Mouse (Mus musculus): ENCODE measurements around the gene Nudt17.
"Not testable (repeated sequence)": the region's sequence is repeated elsewhere in the genome, so short reads cannot be mapped to it uniquely, and the experiment has no call there.

Nudt17 gene

DNA sequence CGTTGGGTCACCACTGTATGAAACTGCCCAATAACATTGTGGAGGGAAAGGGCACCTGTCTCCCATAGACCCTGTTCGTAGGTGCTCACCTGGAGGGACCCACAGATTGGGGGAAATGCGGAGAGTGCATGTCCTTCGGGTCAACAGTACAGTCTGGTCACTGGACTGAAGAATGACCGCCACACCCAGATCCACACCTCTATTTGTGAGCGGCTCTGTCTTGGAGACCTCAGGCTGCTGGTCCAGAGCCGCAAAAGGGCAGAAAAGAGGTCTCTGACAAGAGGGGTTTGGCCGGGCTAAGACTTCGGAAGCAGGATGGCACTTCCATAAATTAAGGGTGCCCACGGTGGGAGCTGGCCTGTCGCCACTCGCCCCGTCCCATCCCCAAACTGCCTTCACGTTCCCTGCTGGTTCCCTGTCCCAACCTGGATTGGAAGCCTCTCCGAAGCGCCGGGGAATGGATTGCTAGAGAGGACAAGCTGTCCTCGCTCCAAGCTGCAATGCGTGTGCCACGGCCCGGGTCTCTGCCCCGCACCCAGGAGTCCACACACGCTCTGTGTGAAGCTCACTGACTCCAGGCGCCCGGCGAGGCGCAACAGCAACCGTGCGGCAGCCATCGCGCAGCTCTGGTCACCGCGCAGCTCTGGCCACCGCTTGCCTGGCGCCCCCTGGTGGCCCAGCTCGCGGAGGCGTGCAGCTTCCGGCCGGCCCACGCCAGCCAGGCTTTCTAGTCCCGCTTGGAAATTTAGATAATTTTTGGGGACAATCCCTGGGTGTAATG, at the start of gene Nudt17:
TSS of gene Nudt17 (minus strand) at position 660 of the 781 bp plus-strand sequence.
- peak; percentile 84 for DNase-seq (ENCODE audit: low read depth, low spot score)

GRCm38 (mm10) chr3:96757691-96758090, 49.3 kb upstream of the Nudt17 start:
- no peak for DNase-seq (ENCODE audit: low read depth, low spot score)

- DNase-seq (ENCODE audit: low read depth, low spot score) = no peak
Observed at GRCm38 (mm10) chr3:96755935-96756334, 47.6 kb upstream of the Nudt17 start.

GRCm38 (mm10) chr3:96746829-96747228, 38.5 kb upstream of the Nudt17 start:
- no peak for DNase-seq (ENCODE audit: low read depth, low spot score)

DNA sequence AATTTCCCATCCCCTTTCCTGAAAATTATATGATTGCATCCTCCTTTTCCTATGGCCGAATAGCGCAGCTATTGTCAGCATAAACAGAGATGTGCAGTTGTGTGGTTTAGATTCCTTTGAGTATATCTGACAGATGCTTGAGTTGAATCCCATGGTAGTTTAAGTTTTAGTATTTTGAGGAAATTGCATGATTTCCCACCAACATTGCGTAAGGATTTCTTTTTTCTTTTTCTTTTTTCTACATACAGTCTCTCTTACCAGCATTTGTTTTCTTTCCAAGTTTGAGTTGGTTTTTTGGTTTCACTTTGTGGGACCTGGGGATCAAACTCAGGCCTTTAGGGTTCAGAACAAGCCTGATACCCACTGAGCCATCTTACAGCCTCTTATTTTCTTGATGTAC, 36.0 kb upstream of the Nudt17 start:
- DNase-seq (ENCODE audit: low read depth, low spot score) = no peak

GRCm38 (mm10) chr3:96740279-96740678, 31.9 kb upstream of the Nudt17 start:
- DNase-seq (ENCODE audit: low read depth, low spot score) = not testable (repeated sequence)

GRCm38 (mm10) chr3:96737995-96738394, 29.6 kb upstream of the Nudt17 start:
- peak; percentile 42 for DNase-seq (ENCODE audit: low read depth, low spot score)

- no peak for DNase-seq (ENCODE audit: low read depth, low spot score)
Observed at GRCm38 (mm10) chr3:96737013-96737740, 28.8 kb upstream of the Nudt17 start.

GRCm38 (mm10) chr3:96735200-96735599, 26.8 kb upstream of the Nudt17 start:
- no peak for DNase-seq (ENCODE audit: low read depth, low spot score)

DNA sequence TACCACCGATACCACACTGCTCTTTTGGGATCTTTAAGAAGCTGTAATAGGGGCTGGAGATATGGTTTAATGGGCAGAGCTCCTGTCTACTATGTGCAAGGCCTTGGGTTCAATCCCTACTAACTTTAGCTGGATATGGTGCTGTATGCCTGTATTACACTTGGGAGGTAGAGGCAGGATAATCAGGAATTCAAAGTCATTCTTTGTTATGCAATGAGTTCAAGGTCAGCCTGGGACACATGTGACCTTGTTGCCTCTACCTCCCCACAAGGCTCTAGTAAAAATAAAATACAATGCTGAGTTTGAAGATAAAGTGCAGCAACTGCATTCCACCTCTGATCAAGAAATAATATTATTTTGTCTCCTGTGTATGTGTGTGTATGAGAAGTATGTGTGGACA, 25.6 kb upstream of the Nudt17 start:
- no peak for DNase-seq (ENCODE audit: low read depth, low spot score)

DNA sequence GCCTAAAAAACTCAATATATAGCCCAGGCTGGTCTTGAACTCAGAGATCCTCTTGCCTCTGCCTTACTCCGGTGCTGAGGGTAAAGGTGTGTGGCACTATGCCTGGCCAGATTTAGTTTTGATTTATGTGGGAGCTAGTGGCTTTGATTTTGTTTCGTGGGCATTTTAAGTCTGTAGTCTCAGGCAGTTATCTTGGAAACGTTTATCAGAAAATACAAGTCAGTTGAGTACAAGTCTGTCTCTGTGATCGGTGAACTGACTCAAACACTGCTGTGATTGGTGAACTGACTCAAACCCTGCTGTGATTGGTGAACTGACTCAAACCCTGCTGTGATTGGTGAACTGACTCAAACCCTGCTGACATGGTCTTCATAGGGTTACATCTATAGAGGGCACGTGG, 22.4 kb upstream of the Nudt17 start:
- DNase-seq (ENCODE audit: low read depth, low spot score) = no peak

GRCm38 (mm10) chr3:96729403-96729784, 21.0 kb upstream of the Nudt17 start:
- peak; percentile 32 for DNase-seq (ENCODE audit: low read depth, low spot score)

DNA sequence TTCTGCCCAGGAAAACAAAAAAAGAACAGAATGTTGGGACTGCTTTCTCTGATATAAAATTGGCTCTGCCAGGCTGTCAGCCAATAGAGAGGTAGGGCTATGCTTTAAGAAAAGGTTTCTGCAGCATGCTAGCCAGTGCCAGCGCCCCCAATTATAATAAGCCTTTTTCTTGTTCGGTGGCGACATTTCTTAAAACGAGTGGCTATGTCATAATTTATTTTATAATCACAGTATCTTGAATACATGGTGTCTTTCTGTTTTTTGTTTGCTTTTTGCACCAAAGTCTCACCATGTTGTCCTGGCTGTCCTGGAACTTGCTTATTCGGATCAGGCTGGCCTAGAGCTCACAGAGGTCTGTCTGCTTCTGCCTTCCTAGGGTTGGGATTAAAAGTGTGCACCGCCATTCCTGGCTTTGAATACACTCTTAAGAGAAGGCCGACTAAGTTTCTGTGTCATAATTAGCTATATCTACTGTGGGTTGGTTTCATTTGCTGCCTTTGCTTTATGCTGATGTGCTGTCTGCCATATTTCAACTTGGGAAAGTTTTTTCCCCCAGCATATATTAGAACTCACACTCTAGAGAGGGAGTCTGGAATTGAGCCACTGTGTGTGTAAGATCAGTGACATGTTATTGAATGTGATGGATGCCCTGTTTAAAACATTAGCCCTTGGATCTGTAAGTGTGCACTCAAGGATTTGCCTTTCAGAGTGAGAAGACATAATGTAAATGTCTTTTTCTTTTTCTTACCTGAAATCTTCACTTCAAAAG, 20.5 kb upstream of the Nudt17 start:
- DNase-seq (ENCODE audit: low read depth, low spot score) = no peak

- DNase-seq (ENCODE audit: low read depth, low spot score) = no peak
Observed at GRCm38 (mm10) chr3:96727828-96728633, 19.7 kb upstream of the Nudt17 start.

DNA sequence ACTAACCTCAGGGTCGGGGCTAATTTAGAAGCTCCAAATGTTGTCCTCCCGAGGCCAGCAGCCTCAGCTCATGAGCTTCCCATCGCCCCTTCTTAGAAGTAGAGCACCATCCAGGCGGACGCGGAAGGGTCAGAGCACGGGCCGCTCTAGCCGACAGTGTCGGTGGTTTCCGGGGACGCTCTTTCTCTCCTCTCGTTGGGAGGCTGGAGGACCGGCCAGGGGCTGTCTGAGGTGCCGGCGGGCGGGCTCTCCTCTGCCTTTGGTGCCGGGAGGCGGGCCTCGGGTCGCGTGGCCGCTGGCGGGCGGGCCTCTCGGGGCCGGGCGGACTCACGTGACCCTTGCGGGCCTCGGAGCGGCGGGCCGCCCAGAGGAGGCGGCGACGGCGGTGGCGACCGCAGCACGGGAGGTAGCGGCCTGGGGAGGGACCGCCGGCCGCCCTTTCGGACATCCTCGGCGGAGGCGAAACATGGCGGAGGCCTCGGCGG, 19.0 kb upstream of the Nudt17 start, which contains the start of the genes Polr3c and Rnf115:
TSS of gene Polr3c (minus strand) at position 286 of the 485 bp plus-strand sequence.
TSS of gene Rnf115 (plus strand) at position 322 of the 485 bp plus-strand sequence.
- peak; percentile 91 for DNase-seq (ENCODE audit: low read depth, low spot score)

GRCm38 (mm10) chr3:96719173-96719572, 10.8 kb upstream of the Nudt17 start:
- peak; percentile 40 for DNase-seq (ENCODE audit: low read depth, low spot score)

DNA sequence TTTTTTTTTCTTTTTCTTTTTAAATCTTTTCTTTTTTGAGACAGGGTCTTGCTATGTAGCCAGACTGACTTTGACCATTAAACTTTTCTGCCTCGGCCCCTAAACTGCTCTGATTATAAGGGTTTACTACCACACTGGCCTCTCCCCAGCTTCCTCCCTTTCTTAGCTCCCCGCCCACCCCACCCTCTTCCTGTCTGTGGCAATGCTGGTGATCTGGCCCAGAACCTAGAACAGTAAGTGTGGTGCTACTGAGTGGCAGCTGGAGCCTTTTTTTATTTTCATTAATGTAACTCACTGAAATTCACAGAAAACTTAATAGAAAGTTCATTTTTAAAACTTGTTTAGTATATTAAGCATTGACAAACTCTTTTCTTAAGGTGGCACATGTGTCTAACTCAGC, 7.5 kb upstream of the Nudt17 start:
- DNase-seq (ENCODE audit: low read depth, low spot score) = no peak

GRCm38 (mm10) chr3:96714286-96714685, 5.9 kb upstream of the Nudt17 start:
- DNase-seq (ENCODE audit: low read depth, low spot score) = no peak

DNA sequence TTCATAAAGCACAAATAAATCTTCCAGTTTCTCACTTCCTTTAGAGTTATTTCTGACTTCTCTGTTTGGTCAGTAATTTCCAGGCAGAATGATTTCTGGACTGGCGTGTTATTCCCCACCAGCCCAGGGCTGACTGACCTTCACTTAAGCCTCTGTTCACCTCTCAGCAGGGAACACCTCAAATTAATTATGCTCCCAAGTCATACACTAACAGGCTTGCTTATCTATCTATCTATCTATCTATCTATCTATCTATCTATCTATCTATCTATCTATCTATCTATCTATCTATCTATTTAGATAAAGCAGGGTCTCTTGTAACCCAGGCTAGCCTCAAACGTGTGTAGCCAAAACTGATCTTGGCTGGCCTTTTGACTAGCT, 312 bp upstream of the Nudt17 start:
- DNase-seq (ENCODE audit: low read depth, low spot score) = no peak

DNA sequence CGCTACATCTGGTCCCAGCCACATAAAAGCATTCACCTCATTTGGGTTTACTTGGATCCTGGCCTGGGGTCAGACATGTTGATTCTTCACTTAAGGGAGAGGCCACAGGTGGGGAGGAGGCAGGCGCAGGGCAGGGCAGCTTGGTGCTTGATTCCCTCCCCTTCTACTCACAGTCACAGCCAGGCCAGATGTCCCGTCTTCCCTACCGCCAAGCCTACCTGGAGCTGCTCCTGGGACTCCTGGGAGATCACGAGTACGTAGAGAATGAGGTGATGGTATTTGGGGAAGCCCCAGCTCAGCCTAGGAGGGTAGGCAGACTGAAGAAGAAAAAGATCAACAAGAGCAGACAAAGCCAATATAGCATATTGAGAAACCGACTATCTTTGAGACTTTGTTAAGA, 1.4 kb downstream of the Nudt17 start:
- DNase-seq (ENCODE audit: low read depth, low spot score) = no peak

DNA sequence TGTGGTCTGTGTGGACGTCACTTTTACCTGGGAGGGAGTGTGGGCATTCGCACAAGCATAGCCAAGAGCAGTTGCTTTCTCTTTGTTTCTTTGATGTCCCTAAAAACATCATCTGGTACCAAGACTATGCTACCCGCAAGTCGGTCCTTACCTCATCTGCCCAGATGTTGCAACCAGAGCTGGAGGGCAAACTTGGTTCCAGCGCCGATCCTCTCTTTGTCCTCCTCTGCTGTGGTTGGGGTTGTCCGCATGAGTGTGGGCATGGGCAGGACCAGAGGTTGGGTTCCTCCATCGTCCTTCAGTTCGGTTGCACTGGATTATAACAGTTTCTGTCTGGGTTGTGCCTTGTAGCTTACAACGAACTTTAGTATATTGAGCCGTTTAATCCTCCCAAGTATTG, 2.1 kb downstream of the Nudt17 start:
- DNase-seq (ENCODE audit: low read depth, low spot score) = no peak
